Mouse (Mus musculus): ENCODE results near the gene Tspoap1. TPM values are rescaled to one million over a fixed set of nuclear protein-coding genes. Genes with fewer than 3 reads are reported as not detected.
A peak's percentile ranks its signal among the peaks of the same experiment; 100 is the strongest.

The Tspoap1 gene
- total and polyA plus RNA-seq, 2 experiments from 2014 or later = 33.2 to 137 TPM

DNA sequence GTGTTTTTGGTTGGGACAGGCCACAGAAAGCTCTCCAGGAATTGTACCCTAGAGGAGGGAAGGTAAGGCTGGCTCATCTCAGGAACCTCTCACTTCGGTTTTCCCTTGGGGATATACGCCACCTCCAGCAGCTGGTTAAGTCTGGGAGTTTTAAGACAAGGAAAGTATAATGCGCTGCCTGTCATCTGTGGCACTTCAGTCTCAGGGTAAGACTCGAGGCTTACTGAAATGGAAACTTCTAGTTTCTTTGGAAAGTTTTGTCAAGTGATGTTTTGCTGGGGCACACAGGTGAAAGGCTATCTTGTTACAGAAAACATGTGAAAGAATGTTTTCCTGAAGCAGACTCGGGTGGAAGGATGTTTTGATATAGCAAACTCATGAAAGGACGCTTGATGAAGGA, 47.1 kb downstream of the Tspoap1 start:
- ATAC-seq = no peak
- WGBS = 89% methylated on average over 6 of the region's 6 CpGs
- H3K9me3 ChIP-seq (ENCODE audit: low read length) = no peaks in the 10 kb centered on the region

DNA sequence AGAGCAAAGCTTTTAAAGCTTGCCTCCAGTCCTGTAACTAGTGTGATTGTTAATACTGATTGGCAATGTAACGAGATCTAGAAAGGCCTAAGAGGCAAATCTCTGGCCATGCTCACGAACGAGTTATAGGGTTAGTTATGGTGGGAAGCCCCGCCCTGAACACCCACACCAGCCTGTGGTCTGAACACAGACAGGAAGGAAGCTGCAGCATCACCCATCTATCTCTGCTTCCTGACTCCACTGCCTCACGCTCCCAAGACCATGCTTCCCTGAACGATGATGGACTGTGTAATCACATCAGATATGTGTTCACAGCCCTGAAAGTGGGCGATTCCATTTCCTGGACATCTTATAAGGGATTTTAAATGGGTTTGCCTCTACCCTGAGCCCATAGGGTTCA, 47.9 kb downstream of the Tspoap1 start:
- 84% methylated on average over 7 of the region's 7 CpGs for WGBS
- no peak for TF ChIP-seq CTCF (IDR thresholded peaks at IDR 0.05; ENCODE audit: low read depth)
- Histone ChIP-seq H3K4me1 (ENCODE audit: insufficient read depth, low read length) (0 out of 2 replicates have a peak, but pooled peaks cover 3% of the 10 kb centered on the region), H3K9me3 (ENCODE audit: low read length) (no peaks in the 10 kb centered on the region), H3K27me3 (ENCODE audit: insufficient read depth, low read length) (no peaks in the 10 kb centered on the region), H3K9ac (replicated peaks; ENCODE audit: low read length) (no peak overlapping the region), H3K4me3 (ENCODE audit: low read length) (no peak overlapping the region), H3K4me2 (ENCODE audit: low read depth, low read length) (no peak overlapping the region), H3K36me3 (ENCODE audit: insufficient read depth, low read length) (no peaks in the 10 kb centered on the region), H3K27ac (no peak overlapping the region)
- DNase-seq (ENCODE audit: low spot score) = no peak
- ATAC-seq = no peak

More for the DNA sequence above, 47.1 kb downstream of the Tspoap1 start:
- H3K27ac ChIP-seq = no peak overlapping the region
- 0 out of 2 replicates have a peak, but pooled peaks cover 8% of the 10 kb centered on the region for H3K4me1 ChIP-seq (ENCODE audit: insufficient read depth, low read length)
- H3K27me3 ChIP-seq (ENCODE audit: insufficient read depth, low read length) = no peaks in the 10 kb centered on the region
- no peak overlapping the region for H3K4me2 ChIP-seq (ENCODE audit: low read depth, low read length)
- H3K9ac ChIP-seq (replicated peaks; ENCODE audit: low read length) = no peak overlapping the region
- H3K36me3 ChIP-seq (ENCODE audit: insufficient read depth, low read length) = no peaks in the 10 kb centered on the region
- no peak for TF ChIP-seq CTCF (IDR thresholded peaks at IDR 0.05; ENCODE audit: low read depth)
- DNase-seq (ENCODE audit: low spot score) = no peak
- no peak overlapping the region for H3K4me3 ChIP-seq (ENCODE audit: low read length)

DNA sequence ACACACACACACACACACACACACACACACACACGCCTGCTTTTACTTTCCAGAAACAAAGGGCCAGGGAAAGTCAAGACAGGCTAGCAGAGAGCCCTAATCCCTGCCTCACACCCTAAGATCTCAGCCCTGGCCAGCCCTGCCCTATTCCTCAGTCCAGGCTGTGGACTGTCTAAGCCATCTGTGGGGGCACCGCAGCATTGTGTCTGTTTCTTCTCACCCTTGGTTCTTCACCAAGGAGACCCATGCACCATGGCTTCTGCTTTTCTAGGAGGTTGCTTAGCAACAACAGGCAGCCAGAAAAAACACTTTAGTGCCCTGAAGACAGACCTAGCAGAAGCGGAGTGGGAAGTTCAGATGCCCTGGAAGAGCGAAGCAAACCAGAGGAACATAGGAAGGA, 51.1 kb downstream of the Tspoap1 start:
- H3K4me1 ChIP-seq (ENCODE audit: insufficient read depth, low read length) = 0 out of 2 replicates have a peak, but pooled peaks cover 3% of the 10 kb centered on the region
- H3K9ac ChIP-seq (replicated peaks; ENCODE audit: low read length) = no peak overlapping the region
- H3K4me2 ChIP-seq (ENCODE audit: low read depth, low read length) = no peak overlapping the region
- DNase-seq (ENCODE audit: low spot score) (peak; percentile 52), ATAC-seq (peak; percentile 70; the same call in 1 of the 2 replicates)
- 21% methylated on average over 4 of the region's 4 CpGs for WGBS
- no peaks in the 10 kb centered on the region for H3K27me3 ChIP-seq (ENCODE audit: insufficient read depth, low read length)
- H3K9me3 ChIP-seq (ENCODE audit: low read length) = no peaks in the 10 kb centered on the region
- H3K27ac ChIP-seq = peak overlapping the region; percentile 51; the same call in 1 of the 2 replicates
- H3K36me3 ChIP-seq (ENCODE audit: insufficient read depth, low read length) = no peaks in the 10 kb centered on the region
- TF ChIP-seq CTCF (IDR thresholded peaks at IDR 0.05; ENCODE audit: low read depth) = no peak
- H3K4me3 ChIP-seq (ENCODE audit: low read length) = no peak overlapping the region

DNA sequence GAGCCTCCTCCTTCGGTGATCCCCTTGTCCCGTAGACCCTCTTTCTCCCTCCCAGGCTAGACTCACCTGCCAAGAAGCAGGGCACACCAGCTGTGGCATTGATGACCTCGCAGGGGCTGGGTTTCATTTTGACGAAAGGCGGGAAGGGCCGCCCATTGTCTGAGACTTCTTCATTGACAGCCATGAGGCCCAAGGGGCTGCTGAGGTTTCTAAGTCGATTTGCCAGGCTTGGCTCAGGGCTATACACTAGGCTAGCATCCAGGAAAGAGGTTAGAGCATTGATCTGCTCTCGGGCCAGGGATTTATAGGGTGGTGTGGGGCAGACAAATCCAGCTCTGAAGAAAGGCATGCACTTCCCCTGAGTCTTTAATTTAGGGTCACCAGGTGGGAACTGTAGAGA, 54.5 kb downstream of the Tspoap1 start:
- ATAC-seq = no peak
- DNase-seq (ENCODE audit: low spot score) = peak; percentile 25
- WGBS = 43% methylated on average over 8 of the region's 8 CpGs

DNA sequence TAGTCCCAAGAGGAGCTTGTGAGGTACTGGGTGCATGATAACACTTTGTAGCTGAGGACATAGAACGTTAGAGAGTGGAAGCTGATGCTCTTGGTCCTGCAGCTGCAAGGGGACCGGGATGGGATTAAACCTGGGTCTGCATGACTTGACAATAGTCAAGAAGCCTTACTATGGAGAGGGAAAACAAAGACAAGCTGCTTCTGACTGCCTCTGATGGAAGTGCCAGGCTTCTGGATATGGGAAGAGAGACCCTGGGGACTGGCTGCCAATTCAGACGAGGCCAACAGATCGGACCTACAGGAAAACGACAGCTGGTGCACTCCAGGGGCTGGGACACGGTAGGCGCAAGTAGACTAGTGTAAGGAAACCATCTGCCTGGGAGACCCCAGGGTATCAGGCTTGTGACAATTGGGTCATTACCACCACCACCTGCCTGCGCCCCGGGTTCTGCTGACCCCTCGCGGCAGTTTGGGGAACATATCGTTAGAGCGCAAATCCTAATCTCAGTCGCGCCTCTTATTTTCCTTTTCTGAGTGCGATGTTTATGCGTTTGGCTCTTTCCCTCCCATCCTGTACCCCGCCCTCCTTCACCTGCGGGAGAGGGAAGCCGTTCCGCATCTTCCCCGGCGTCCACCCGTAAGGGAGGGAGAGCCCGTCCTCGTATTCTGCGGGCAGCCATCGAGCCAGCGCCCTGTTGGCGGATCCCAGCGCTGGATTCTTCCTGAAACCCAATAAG, 56.5 kb downstream of the Tspoap1 start:
- 2% methylated on average over 31 of the region's 31 CpGs for WGBS

More for the DNA sequence above, 54.5 kb downstream of the Tspoap1 start:
- H3K27me3 ChIP-seq (ENCODE audit: insufficient read depth, low read length) = no peaks in the 10 kb centered on the region
- H3K4me1 ChIP-seq (ENCODE audit: insufficient read depth, low read length) = peaks cover 9% of the 10 kb centered on the region; the same call in 1 of the 2 replicates
- H3K9me3 ChIP-seq (ENCODE audit: low read length) = no peaks in the 10 kb centered on the region
- TF ChIP-seq CTCF (IDR thresholded peaks at IDR 0.05; ENCODE audit: low read depth) = no peak
- no peaks in the 10 kb centered on the region for H3K36me3 ChIP-seq (ENCODE audit: insufficient read depth, low read length)
- H3K27ac ChIP-seq = no peak overlapping the region
- H3K4me3 ChIP-seq (ENCODE audit: low read length) = no peak overlapping the region
- no peak overlapping the region for H3K4me2 ChIP-seq (ENCODE audit: low read depth, low read length)
- H3K9ac ChIP-seq (replicated peaks; ENCODE audit: low read length) = no peak overlapping the region

DNA sequence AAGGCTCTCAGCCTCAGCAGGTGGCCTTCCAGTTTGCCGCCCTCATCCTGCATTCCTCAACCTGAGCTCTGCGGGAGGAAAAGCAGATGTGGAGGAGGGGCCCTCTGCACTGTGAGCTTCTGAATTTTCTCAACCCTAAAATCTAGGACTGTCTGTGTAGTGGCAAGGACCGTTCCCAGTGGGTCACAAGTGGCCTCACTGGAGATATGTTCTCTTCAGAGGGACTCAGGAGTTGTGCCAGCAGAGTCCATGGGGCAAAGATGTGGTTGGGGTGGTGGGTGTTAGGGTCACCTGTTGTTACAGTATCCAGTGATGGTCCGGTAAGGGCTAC, 57.1 kb downstream of the Tspoap1 start:
- H3K27me3 ChIP-seq (ENCODE audit: insufficient read depth, low read length) = no peaks in the 10 kb centered on the region
- no peaks in the 10 kb centered on the region for H3K36me3 ChIP-seq (ENCODE audit: insufficient read depth, low read length)
- TF ChIP-seq CTCF (IDR thresholded peaks at IDR 0.05; ENCODE audit: low read depth) = no peak
- H3K4me3 ChIP-seq (ENCODE audit: low read length) = peak overlapping the region; percentile 33
- peak overlapping the region; percentile 66 for H3K4me2 ChIP-seq (ENCODE audit: low read depth, low read length)
- no peaks in the 10 kb centered on the region for H3K9me3 ChIP-seq (ENCODE audit: low read length)
- peak overlapping the region; percentile 49 for H3K9ac ChIP-seq (replicated peaks; ENCODE audit: low read length)
- WGBS = 33% methylated on average over 4 of the region's 4 CpGs
- H3K27ac ChIP-seq = peak overlapping the region; percentile 67; the same call in 1 of the 2 replicates
- ATAC-seq (no peak), DNase-seq (ENCODE audit: low spot score) (no peak)
- peaks cover 6% of the 10 kb centered on the region; the same call in 1 of the 2 replicates for H3K4me1 ChIP-seq (ENCODE audit: insufficient read depth, low read length)

More for the DNA sequence above, 56.5 kb downstream of the Tspoap1 start:
- DNase-seq (ENCODE audit: low spot score) (peak; percentile 89), ATAC-seq (peak; percentile 91)
- Histone ChIP-seq H3K4me2 (ENCODE audit: low read depth, low read length) (peak overlapping the region; percentile 66), H3K27ac (peak overlapping the region; percentile 67), H3K9me3 (ENCODE audit: low read length) (no peaks in the 10 kb centered on the region), H3K9ac (replicated peaks; ENCODE audit: low read length) (peak overlapping the region; percentile 49), H3K36me3 (ENCODE audit: insufficient read depth, low read length) (no peaks in the 10 kb centered on the region), H3K4me3 (ENCODE audit: low read length) (peak overlapping the region; percentile 33), H3K27me3 (ENCODE audit: insufficient read depth, low read length) (no peaks in the 10 kb centered on the region), H3K4me1 (ENCODE audit: insufficient read depth, low read length) (peaks cover 6% of the 10 kb centered on the region; the same call in 1 of the 2 replicates)
- TF ChIP-seq CTCF (IDR thresholded peaks at IDR 0.05; ENCODE audit: low read depth) = peak; percentile 89

DNA sequence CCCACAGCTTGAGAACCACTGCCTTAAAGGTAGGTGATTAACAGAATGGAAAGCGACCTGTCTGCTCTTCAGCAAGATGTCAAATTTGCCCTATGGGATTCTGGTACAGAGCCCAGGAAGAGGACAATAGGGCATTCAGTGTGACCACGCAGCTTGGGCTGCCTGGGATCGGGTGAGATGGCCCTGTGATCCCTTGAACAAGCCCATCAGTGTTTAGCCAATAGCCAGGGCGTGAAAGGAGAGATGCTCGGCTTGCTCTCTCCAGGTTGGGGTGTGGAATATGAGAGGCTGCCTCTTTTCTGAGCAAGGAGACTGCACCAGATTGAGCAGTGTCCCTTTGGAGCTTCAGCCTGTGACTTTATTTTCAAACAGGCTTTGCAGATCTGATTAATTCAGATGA, 61.2 kb downstream of the Tspoap1 start:
- no peak for ATAC-seq
- Histone ChIP-seq H3K4me1 (ENCODE audit: insufficient read depth, low read length) (peaks cover 6% of the 10 kb centered on the region; the same call in 1 of the 2 replicates), H3K27ac (no peak overlapping the region), H3K9ac (replicated peaks; ENCODE audit: low read length) (no peak overlapping the region), H3K4me3 (ENCODE audit: low read length) (no peak overlapping the region), H3K27me3 (ENCODE audit: insufficient read depth, low read length) (no peaks in the 10 kb centered on the region), H3K36me3 (ENCODE audit: insufficient read depth, low read length) (no peaks in the 10 kb centered on the region), H3K4me2 (ENCODE audit: low read depth, low read length) (no peak overlapping the region), H3K9me3 (ENCODE audit: low read length) (no peaks in the 10 kb centered on the region)
- DNase-seq (ENCODE audit: low spot score) = no peak
- 35% methylated on average over 5 of the region's 5 CpGs for WGBS
- no peak for TF ChIP-seq CTCF (IDR thresholded peaks at IDR 0.05; ENCODE audit: low read depth)

All from hindbrain, postnatal 0 days (tissue).